Mouse (Mus musculus) duodenum, adult 2 months (tissue): ENCODE results near the gene Thrap3. TPM values are rescaled to one million over a fixed set of nuclear protein-coding genes. Genes with fewer than 3 reads are reported as not detected.

Source experiments
- polyA plus RNA-seq: library from polyadenylated mRNA; depleted of rRNA; stranded (reverse); fragments of >200 nt; gene quantifications from 2 replicates; pipeline ENCODE4 v1.2.3, GENCODE M21; 2012; ENCODE audit warnings: low replicate concordance; rRNA removed

Gene Thrap3
- 15.3 and 21.8 TPM in 2 replicates for polyA plus RNA-seq

DNA sequence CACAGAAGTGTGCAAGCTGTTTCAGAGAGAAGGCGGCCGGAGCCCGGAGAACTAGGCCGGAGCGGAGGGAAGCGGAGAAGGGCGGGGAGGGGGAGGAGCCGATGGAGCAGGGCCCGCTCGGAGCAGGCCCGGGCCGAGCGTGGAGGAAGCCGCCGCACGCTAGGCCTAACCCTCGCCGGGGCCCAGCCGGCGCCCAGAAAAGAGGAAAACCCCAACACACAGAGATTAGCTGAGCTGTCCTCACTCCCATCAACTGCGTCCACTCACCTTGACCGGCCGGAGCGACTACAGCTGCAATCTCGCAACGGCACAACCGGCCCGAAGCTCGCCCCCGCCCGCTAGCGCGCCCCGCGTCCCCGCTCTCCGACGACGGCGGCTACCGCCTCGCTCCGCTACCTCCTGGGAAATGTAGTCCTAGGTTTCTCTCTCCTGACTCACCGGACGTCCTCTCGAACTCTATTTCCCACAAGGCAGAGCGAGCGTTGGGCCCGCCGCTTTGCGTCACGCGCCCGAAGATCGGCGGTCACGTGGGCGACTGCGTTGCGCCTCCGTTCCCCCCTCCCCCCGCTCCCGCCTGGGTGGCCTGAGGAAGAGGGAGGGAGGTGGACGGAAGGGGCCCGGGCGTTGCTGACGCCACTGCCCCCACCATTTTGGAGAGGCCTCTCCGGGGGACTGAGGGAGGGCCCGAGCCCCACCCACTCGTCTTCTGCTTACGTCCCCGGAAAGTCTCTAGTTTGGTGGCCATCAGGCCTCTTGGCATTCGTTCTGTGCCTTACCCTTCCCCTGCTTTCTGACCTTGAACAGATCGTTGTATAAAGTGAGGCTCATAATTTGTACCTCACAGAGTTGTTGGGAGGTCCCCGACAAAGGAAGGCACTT lies at the start of gene Thrap3:
Gene Thrap3 (minus strand): TSS at position 458 of the 879 bp plus-strand sequence.

DNA sequence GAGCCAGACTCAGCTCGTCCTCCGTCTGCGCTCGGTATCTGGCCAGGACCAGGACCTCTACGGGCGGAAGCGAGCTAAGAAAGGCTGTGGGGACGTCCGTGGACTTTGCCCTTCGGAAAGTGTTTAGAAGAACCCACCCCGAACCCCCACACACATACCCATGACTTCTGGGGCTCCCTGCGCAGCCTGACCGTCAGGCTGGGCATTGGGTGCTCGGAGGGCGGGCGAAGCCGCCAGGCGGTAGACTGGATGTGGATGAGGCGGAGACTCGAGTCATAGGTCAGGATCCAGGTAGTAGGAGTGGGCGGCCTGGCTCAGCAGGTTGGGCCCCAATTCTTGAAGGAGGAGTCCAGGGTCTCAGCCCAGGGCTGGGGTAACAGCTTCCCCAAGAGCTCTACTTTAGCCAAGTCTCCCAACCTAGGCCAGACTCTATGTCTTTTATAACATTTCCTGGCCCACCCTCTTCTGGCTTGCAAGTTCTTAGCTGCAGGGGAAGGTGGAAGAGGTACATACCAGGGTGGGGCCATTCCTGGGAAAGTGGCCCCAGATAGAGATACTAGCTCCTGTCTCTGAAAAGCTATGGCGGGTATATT lies 39.4 kb downstream of the Thrap3 start, which contains the start of gene Sh3d21:
Gene Sh3d21 (minus strand): TSS at position 425 of the 593 bp plus-strand sequence.

DNA sequence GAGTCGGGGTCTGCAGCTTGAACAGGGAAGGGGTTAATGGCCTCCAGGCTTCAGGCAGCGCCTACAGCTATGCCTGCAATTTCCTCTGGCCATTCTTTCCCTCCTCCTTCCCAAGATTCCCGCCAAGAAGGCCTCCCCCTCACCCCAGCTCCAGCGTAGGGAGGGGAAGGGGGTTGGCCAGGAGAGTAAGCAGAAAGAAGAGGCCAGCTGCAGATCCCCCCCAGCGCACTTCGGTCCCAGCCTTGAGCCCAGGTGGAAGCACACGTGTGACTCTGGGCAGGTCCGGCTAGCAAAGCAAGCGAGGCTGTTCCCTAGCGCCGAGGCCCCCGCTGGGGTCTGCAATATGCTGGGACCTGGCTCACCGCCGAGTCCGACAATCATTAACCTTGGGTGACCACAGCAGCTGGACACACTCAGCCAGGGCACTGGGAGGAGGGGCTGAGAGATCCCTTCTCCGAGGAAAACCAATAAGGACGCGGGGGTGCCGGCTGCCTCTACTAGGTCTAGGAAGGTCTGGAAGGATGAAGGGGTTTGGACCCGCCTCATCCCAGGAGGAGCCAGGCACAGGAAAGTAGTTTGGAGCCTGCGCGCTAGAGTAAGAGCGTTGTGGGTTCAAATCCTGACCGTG lies 54.9 kb downstream of the Thrap3 start, which contains the start of gene Eva1b:
Gene Eva1b (plus strand): TSS at position 212 of the 628 bp plus-strand sequence.

Other genes starting within 250 kb of the Thrap3 start
- gene Csf3r, start 178.2 kb downstream of the Thrap3 start, polyA plus RNA-seq, result 1.3 and 3.0 TPM in 2 replicates
- 94.2 and 251 TPM in 2 replicates for gene Mrps15, start 155.8 kb downstream of the Thrap3 start, polyA plus RNA-seq
- gene Oscp1, start 144.2 kb downstream of the Thrap3 start, polyA plus RNA-seq, result 0.06 and 0.16 TPM in 2 replicates
- gene Lsm10, start 106.1 kb downstream of the Thrap3 start, polyA plus RNA-seq, result 13.8 and 14.0 TPM in 2 replicates
- 19.5 and 20.3 TPM in 2 replicates for gene Stk40, start 98.8 kb downstream of the Thrap3 start, polyA plus RNA-seq
- gene Eva1b, start 55.0 kb downstream of the Thrap3 start, polyA plus RNA-seq, result 42.2 and 53.7 TPM in 2 replicates
- 8.9 and 10.6 TPM in 2 replicates for gene Sh3d21, start 39.3 kb downstream of the Thrap3 start, polyA plus RNA-seq
- 47.9 and 76.3 TPM in 2 replicates for gene Map7d1, start 53.6 kb upstream of the Thrap3 start, polyA plus RNA-seq
- 10.5 and 15.4 TPM in 2 replicates for gene Trappc3, start 59.6 kb upstream of the Thrap3 start, polyA plus RNA-seq
- gene Col8a2, start 84.0 kb upstream of the Thrap3 start, polyA plus RNA-seq, result 1.1 and 1.5 TPM in 2 replicates
- 25.0 and 36.7 TPM in 2 replicates for gene Adprhl2, start 118.9 kb upstream of the Thrap3 start, polyA plus RNA-seq
- gene Tekt2, start 122.9 kb upstream of the Thrap3 start, polyA plus RNA-seq, result 0.39 and 0.57 TPM in 2 replicates
- 8.4 and 9.4 TPM in 2 replicates for gene Ago3, start 226.8 kb upstream of the Thrap3 start, polyA plus RNA-seq